Mouse (Mus musculus) forebrain, embryonic 16.5 days (tissue): Measurements from ENCODE around the gene Apoc3. TPM values are rescaled to one million over a fixed set of nuclear protein-coding genes. Genes with fewer than 3 reads are reported as not detected.
A peak's percentile ranks its signal among the peaks of the same experiment; 100 is the strongest.

ENCODE experiments used
- ATAC-seq: fragments of 200-750 bp; cut with Nextera tagmentation; 2 replicates; pipeline ENCODE4 v1.8.0; 2017; ENCODE audit warnings: mild to moderate bottlenecking, moderate library complexity
- H3K27ac ChIP-seq: fragments of 300-500 bp; sonication (generic); 2 replicates; pipeline ENCODE4 v1.5.1; 2014; ENCODE audit warnings: low read length, control low read depth
- H3K27me3 ChIP-seq: fragments of 300-500 bp; sonication (generic); replicated peaks from 2 replicates; pipeline ENCODE4 v1.6.1; 2014; ENCODE audit warnings: low read length; ENCODE audit not compliant: control insufficient read depth, insufficient read depth
- H3K36me3 ChIP-seq: fragments of 300-500 bp; sonication (generic); 2 replicates; pipeline ENCODE4 v1.6.1; 2014; ENCODE audit not compliant: control insufficient read depth, insufficient read depth
- H3K4me1 ChIP-seq: fragments of 300-500 bp; sonication (generic); replicated peaks from 2 replicates; pipeline ENCODE4 v1.6.1; 2014; ENCODE audit warnings: low read length; ENCODE audit not compliant: control insufficient read depth, insufficient read depth
- H3K4me2 ChIP-seq: fragments of 300-500 bp; sonication (generic); 2 replicates; pipeline ENCODE4 v1.6.1; 2014; ENCODE audit warnings: mild to moderate bottlenecking, low read length, control low read depth
- H3K4me3 ChIP-seq: fragments of 300-500 bp; sonication (generic); replicated peaks from 2 replicates; pipeline ENCODE4 v1.5.1; 2014; ENCODE audit warnings: mild to moderate bottlenecking, low read length, control low read depth
- H3K9ac ChIP-seq: fragments of 300-500 bp; sonication (generic); replicated peaks from 2 replicates; pipeline ENCODE4 v1.6.1; 2014; ENCODE audit warnings: low read depth, low read length, control low read depth
- H3K9me3 ChIP-seq: fragments of 300-500 bp; sonication (generic); 2 replicates; pipeline ENCODE4 v1.6.1; 2016; ENCODE audit warnings: low read length; ENCODE audit not compliant: control insufficient read depth
- WGBS: fragments of 180-500 bp; shearing (Covaris S2); extraction: QIAGEN DNeasy Blood & Tissue Kit; methylation state at CpG from one replicate; pipeline ENCODE4 v1.1.7; 2014; 5-methylcytosine and 5-hydroxymethylcytosine counted together
- polyA plus RNA-seq: library from polyadenylated mRNA; unstranded; fragments of >200 nt; fragmentation: Nextera tagmentation; extraction: Ambion mirVana; gene quantifications from 2 replicates; pipeline ENCODE4 v1.2.1, GENCODE M21; 2015

Apoc3 gene
- polyA plus RNA-seq, 1 experiment from 2014 or later = not detected

DNA sequence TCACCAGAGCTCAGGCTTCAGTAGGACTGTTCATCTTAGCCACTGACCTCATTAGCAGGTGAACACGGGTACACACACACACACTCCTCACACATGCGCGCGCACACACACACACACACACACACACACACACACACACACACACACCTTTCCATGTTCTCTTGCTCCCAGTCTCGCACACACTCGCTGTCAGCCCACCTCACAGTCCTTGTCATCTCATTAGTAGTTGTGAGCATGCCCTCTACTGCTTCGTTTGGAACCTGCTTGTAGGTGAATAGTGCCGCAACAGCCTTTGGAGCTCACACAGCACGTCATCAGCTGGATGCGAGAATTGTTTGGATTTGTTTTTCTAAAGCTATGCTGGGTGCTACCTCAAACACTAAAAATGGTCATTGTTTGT, 46.1 kb downstream of the Apoc3 start:
- no peak for ATAC-seq
- Histone ChIP-seq H3K4me3 (no peak overlapping the region), H3K36me3 (no peaks in the 10 kb centered on the region), H3K27ac (no peak overlapping the region), H3K4me1 (peaks cover 7% of the 10 kb centered on the region), H3K4me2 (no peak overlapping the region), H3K9me3 (no peaks in the 10 kb centered on the region), H3K9ac (no peak overlapping the region), H3K27me3 (no peaks in the 10 kb centered on the region)
- WGBS = 70% methylated on average over 10 of the region's 10 CpGs

DNA sequence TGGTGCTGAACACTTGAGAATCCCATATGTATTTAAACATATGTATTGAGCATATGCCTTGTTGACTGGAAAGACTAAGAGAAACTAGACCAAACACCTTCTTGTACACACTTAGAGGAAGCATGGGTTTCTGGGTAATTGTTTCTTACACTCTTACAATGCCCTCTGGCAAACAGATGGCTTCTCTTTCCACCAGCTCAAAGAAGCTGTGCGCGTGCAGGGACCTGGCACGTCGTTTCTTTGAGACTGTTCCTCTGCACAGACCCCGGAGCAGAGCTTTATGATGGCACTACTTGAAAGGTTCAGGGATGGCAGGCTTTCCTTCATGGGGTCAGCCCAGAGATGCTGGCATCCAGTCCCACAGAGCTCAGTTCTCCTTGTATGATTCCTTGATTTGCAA, 46.5 kb downstream of the Apoc3 start:
- Histone ChIP-seq H3K27ac (no peak overlapping the region), H3K4me2 (no peak overlapping the region), H3K9ac (no peak overlapping the region), H3K36me3 (no peaks in the 10 kb centered on the region), H3K4me1 (peaks cover 7% of the 10 kb centered on the region), H3K9me3 (no peaks in the 10 kb centered on the region), H3K27me3 (no peaks in the 10 kb centered on the region), H3K4me3 (no peak overlapping the region)
- 0 out of 2 replicates have a peak, but pooled peaks have one; percentile 36 for ATAC-seq
- WGBS = 40% methylated on average over 5 of the region's 5 CpGs

DNA sequence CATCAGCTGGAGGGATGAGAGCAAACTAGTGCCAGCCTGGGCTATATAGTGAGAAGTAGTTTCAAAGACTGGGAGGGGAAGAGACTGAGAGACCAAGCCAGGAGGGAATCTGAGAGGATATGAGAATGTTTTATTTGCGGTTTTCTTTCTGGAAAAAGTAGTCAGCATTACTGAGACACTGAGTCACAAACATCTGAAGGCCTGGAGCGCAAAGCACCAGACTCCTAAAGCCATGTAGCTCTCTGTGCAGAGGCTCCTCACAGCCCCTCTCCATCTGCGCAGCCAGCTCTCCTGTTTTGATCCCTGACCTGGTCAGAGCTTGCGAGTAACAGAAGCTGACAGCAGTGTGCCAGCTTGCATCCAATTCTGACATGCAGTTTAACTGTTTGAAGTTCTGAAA, 47.1 kb downstream of the Apoc3 start:
- Histone ChIP-seq H3K27me3 (no peaks in the 10 kb centered on the region), H3K4me2 (no peak overlapping the region), H3K36me3 (no peaks in the 10 kb centered on the region), H3K27ac (no peak overlapping the region), H3K9ac (no peak overlapping the region), H3K9me3 (no peaks in the 10 kb centered on the region), H3K4me3 (no peak overlapping the region), H3K4me1 (peaks cover 7% of the 10 kb centered on the region)
- WGBS = 86% methylated on average over 4 of the region's 4 CpGs
- no peak for ATAC-seq

DNA sequence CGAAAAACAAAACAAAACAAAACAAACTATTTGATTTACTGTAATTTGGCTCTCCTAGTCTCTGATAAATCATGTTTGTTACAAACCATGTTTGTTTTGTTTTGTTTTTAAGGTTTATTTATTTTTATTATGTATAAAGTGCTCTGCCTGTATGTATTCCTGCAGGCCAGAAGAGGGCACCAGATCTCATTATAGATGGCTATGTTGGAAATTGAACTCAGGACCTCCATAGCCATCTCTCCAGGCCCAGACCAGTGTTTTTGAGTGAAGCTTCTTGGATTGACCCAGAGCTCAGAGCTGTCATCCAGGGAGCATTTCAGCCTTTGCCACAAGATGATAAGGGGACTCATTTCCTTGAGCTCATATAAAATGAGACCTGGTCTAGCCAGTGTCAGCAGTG, 49.0 kb downstream of the Apoc3 start:
- WGBS = 90% methylated on average over 1 of the region's 1 CpGs
- no peak for ATAC-seq
- no peak overlapping the region for H3K9ac ChIP-seq
- no peak overlapping the region for H3K27ac ChIP-seq
- H3K4me1 ChIP-seq = peaks cover 7% of the 10 kb centered on the region
- H3K27me3 ChIP-seq = no peaks in the 10 kb centered on the region
- no peaks in the 10 kb centered on the region for H3K36me3 ChIP-seq
- H3K4me2 ChIP-seq = no peak overlapping the region
- no peaks in the 10 kb centered on the region for H3K9me3 ChIP-seq
- H3K4me3 ChIP-seq = no peak overlapping the region

DNA sequence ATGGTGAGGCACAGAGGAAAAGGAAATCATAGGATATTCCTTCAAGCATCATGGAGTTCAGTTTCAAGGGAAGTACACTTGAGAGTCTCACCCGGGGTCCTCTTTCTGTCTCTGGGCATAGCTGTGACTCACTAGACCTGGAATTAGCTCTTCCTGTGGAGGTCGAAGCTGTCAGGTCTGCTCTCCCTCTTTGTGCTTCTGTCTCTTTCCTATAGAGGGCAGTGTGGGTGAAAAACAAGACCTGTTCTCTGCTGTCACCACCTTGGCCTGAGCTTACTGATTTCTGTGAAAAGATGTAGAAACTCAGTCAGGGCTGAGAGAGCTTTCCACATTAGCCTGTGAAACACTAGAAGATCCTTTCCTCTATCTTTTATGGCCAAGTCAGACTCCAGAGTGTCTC, 50.2 kb downstream of the Apoc3 start:
- H3K27ac ChIP-seq = no peak overlapping the region
- H3K27me3 ChIP-seq = no peaks in the 10 kb centered on the region
- H3K4me1 ChIP-seq = peaks cover 10% of the 10 kb centered on the region
- H3K9me3 ChIP-seq = no peaks in the 10 kb centered on the region
- H3K4me3 ChIP-seq = no peak overlapping the region
- no peak overlapping the region for H3K4me2 ChIP-seq
- no peaks in the 10 kb centered on the region for H3K36me3 ChIP-seq
- ATAC-seq = no peak
- WGBS = 44% methylated on average over 2 of the region's 2 CpGs
- H3K9ac ChIP-seq = no peak overlapping the region

DNA sequence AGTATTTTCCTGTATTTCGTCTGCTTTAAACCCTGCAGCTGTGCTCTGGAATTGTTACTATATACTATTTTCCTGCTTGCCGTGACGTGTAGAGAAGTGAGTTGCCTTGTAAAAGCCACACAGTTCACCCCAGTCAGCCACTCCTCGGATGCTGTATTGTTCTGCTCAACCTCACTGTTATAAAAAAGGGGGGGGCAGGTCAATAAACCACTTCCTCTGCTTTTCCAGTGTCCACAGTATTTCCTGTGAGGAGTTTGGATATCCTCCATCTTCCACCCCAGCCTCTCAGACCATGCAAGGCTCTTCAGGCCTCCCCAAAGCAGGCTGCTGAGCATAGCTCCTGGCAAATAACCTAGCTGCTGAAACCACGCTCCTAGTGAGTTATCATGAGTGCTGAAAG, 50.9 kb downstream of the Apoc3 start:
- no peak overlapping the region for H3K27ac ChIP-seq
- H3K4me2 ChIP-seq = no peak overlapping the region
- no peak overlapping the region for H3K4me3 ChIP-seq
- peaks cover 9% of the 10 kb centered on the region for H3K4me1 ChIP-seq
- 89% methylated on average over 5 of the region's 5 CpGs for WGBS
- H3K9ac ChIP-seq = no peak overlapping the region
- H3K36me3 ChIP-seq = no peaks in the 10 kb centered on the region
- no peaks in the 10 kb centered on the region for H3K9me3 ChIP-seq
- no peak for ATAC-seq
- no peaks in the 10 kb centered on the region for H3K27me3 ChIP-seq

Other genes with a start within 250 kb of the Apoc3 start
- 291 and 321 TPM in 2 replicates for gene Pafah1b2, start 222.9 kb downstream of the Apoc3 start, polyA plus RNA-seq
- gene Sik3, start 222.8 kb downstream of the Apoc3 start, polyA plus RNA-seq = 4.9 and 5.3 TPM in 2 replicates
- gene Apoa1, start 7.1 kb downstream of the Apoc3 start, polyA plus RNA-seq = 1.4 and 1.5 TPM in 2 replicates
- not detected in 2 replicates for gene Apoa4, start 5.1 kb upstream of the Apoc3 start, polyA plus RNA-seq
- gene Apoa5, start 33.0 kb upstream of the Apoc3 start, polyA plus RNA-seq = not detected in 2 replicates
- gene Zpr1, start 37.4 kb upstream of the Apoc3 start, polyA plus RNA-seq = 77.7 and 80.6 TPM in 2 replicates
- gene Bud13, start 47.4 kb upstream of the Apoc3 start, polyA plus RNA-seq = 17.9 and 19.9 TPM in 2 replicates
- gene 4931429L15Rik, start 84.3 kb upstream of the Apoc3 start, polyA plus RNA-seq = not detected in 2 replicates